Mouse (Mus musculus): ENCODE measurements around the gene Ednra. TPM values are rescaled to one million over a fixed set of nuclear protein-coding genes. Genes with fewer than 3 reads are reported as not detected.
A peak's percentile ranks its signal among the peaks of the same experiment; 100 is the strongest.

The Ednra gene
- 10 to 100 TPM; 22.5 to 31.6 (median 27.9) TPM for total RNA-seq (2022)

DNA sequence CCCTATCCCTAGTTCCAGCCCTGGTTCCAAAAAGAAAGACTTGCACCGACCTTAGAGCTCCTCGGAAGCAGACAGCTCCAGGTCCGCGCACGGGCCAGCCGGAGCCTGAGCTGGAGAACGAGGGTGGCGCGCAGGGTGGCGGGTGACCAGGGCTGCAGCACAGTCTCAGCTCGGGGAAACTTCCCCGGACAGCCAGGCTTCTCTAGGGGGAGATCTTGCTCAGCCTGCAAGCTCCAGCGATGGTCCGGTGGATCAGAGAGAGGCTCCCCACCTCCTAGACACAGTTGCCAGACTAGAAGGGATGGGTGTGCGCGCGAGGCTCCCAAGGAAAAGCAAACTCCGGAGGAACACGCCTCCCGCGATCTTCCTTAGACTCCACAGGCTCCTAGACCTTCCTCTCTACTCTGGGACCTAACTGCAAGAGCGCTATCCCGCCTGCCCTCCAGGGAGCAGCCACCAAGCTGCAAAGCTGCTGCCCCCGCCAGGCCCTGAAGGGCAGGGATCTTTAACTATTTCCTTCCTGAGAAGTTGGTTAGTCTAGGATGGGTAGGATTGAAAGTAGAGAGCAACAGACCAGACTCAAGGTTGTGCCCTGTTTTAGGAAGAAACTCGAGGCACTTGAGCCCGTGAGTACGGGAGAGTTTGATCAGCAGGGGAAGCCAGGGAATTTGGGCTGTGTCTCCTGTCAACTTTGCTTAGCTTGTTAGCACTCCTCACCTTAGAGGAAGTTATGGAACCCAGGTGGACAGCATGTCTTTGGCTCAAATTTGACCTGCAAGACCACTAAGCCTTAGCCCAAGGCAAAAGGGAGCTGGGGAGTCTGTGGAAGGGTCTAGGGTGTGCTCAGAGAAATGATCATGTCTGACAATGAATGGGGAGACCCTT, at the start of gene Ednra:
TSS of gene Ednra (minus strand) at position 419 of the 885 bp plus-strand sequence.
- peak; percentile 62 for DNase-seq

GRCm38 (mm10) chr8:77773831-77774230, 49.6 kb upstream of the Ednra start:
- no peak for DNase-seq

DNA sequence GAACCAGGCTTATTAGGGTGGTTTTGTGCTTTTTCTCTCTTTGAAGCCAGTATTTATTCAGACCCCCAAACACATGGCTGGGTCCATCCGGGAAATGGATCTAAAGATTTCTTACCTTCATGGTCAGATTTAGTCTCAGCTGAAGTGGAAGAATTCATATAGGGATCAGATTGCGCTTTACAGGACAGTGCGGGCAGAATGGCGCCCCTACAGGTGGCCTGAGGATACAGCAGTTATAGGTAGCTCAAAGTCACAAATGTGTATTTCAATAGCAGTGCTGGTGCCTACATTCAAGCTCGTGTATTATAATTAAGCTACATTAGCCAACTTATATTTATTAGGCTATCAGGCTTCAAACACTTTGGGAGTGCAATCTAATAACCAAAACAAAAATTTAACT, 49.0 kb upstream of the Ednra start:
- DNase-seq = no peak

GRCm38 (mm10) chr8:77772210-77772886, 48.1 kb upstream of the Ednra start:
- no peak for DNase-seq

GRCm38 (mm10) chr8:77770966-77771365, 46.7 kb upstream of the Ednra start:
- DNase-seq = no peak

- peak; percentile 56 for DNase-seq
Observed at GRCm38 (mm10) chr8:77768916-77769315, 44.7 kb upstream of the Ednra start.

GRCm38 (mm10) chr8:77764253-77764652, 40.0 kb upstream of the Ednra start:
- no peak for DNase-seq

- no peak for DNase-seq
Observed at GRCm38 (mm10) chr8:77762967-77763366, 38.7 kb upstream of the Ednra start.

GRCm38 (mm10) chr8:77755441-77755840, 31.2 kb upstream of the Ednra start:
- no peak for DNase-seq

DNA sequence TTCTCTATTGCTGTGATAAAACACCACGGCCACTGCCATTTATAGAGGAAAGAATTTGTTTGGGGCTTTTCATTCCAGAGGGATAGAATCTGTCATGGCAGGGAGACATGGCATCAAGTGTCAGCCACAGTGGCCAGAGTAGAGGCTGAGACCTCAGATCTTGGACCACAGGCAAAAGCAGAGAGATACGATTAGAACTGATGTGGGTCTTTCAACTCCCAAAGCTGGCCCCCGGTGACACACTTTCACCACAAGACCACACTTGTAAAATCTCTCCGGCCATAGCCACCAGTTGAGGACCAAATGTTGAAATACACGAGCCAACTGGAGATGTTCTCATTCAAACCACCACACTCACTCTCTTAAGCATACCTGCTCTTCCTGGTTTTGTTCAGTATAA, 29.5 kb upstream of the Ednra start:
- DNase-seq = no peak

DNA sequence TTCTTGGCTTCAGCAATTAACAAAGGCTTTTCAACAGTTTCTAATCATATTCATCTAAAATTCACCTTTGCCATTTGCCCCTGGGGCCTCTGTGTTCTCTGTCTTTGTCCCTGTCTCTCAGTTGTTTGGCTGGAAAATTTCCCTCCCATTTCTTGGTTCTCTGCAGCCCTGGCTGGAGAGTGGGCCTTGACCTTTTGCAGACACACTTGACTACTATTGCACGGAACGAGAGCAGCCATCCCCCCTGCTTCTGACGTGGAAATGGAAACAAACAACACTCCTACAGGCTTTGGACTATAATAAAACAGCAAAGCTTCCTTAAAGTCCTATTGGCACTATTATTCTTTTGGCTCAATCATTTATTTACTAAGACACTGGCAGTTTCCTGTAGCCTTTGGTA, 27.8 kb upstream of the Ednra start:
- peak; percentile 40 for DNase-seq

GRCm38 (mm10) chr8:77750407-77750806, 26.1 kb upstream of the Ednra start:
- DNase-seq = no peak

DNA sequence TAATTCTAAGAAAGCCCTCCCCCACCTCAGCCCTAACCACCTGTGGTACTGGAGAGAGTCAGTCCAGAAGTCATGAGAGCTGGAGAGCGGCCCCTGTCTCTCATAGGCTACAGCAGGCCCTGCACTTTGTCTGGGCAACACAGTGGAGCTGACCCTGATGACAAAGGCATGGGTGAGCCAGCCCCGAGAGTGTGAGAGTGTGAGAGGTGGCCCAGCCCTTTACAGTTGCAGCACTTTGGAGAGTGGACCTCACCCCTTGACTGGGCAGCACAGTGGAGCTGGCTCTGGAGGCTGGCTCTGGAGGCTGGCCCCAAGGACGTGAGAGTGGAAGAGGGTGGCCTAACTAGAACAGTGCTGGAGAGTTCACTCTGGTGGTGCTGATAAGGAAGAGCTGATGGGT, 20.2 kb upstream of the Ednra start:
- no peak for DNase-seq

DNA sequence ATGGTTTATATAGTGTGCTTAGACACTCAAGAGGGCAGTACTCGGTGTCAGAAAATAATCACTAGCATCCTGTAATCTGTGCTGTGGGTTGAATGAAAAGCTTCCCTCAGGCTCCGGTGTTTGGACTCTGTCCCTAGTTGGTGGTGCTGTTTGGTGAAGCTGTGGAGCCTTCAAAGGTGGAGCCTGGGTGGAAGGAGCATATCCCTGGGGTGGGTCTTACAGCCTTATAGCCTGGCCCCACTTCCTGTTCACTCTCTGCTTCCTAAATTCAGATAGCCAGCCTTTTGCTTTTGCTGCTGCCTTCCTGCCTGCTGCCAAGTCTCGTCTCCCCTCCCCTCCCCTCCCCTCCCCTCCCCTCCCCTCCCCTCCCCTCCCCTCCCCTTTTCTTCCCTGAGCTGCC, 18.1 kb upstream of the Ednra start:
- DNase-seq = no peak

DNA sequence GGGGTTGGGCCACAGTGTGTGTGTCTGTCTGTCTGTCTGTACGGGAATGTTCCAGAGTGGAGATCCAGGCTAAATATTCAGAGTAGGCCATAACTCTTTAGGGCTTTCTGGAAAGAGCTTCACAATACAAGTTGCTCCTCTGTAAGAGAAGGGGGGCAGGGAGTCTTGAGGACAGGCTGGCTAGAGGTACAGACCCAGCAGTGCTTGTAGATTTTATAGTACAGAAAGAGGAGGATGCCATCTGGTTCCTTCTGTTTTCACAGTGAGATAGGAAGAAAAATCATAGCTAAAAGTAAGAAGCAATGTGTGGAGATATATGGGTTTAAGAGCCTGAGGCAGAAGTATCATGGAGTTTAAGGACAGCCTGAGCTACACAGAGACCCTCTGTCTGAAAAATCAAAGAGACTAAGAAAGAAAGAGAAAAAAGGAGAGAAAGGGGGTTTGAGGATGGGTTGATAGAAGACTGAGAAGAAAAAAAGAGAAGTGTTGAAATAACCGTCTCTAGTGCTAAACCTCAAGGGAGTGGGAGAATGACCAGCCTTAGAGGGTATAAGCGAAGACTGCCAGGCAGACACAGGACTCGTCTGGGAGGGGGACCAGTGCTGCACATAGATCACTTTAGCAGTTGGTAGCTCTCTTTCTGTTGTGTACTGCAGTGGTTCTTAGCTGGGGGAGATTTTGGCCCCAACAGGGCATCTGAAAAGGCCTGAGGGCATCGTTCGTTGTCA, 16.9 kb upstream of the Ednra start:
- no peak for DNase-seq

GRCm38 (mm10) chr8:77738419-77738818, 14.2 kb upstream of the Ednra start:
- no peak for DNase-seq

- no peak for DNase-seq
Observed at GRCm38 (mm10) chr8:77737327-77737726, 13.1 kb upstream of the Ednra start.

DNA sequence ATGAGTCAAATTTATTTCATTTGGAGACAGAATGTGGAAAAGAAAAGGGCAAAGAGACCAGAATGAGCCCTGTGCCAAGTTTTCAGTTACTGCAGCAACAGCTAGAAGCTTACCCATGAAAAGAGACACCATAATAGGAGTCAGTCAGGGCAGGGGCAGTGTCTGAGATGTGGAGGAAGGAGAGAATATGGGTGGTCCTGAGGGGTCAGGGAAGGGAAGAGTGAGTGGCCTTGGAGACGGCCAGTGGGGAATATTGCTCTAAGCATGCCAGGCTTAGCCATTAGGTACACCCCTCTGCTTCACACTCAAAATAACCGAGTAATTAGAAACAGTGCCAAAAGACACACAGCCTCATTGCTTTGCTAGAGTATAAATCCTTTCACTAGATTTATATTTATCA, 9.5 kb upstream of the Ednra start:
- no peak for DNase-seq

DNA sequence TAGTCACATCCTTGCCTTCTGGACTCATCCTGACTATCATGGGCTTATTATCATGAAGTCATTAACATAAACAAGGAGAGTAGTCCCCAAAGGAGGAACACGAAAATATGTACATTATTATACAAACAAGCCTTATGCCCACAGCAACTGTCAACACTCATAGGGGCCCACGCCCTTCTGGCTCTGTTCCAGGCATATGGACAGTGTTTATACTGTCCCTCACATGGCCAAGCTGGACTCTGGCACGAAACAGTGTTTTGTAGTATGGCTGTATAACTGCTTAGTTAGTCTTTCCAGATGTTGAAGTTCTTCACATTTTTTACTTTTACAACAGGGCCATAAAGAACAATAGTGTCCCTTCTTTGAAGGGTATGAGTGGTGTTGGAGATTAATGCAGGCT, 8.7 kb upstream of the Ednra start:
- DNase-seq = no peak

DNA sequence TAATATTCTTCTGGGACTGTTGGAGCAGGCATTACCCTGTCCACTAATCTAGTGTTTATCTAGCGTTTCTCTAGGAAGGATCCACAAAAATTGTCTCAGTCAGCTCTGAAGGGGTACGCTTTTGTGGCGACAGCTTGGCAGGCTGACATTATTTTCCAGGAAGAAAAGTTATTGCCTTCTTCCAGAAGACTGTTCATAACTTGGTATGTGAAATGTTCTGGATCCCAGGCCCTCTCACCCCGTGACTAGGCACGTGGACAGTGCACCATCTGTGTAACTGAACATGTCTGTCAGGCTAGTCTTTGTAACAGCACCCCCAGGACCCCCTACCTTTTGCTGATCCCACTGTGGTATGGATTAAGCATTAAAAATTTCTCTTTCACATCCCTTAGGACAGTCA, 1.1 kb upstream of the Ednra start:
- DNase-seq = no peak

GRCm38 (mm10) chr8:77723534-77724045, 674 bp downstream of the Ednra start:
- peak; percentile 50 for DNase-seq

GRCm38 (mm10) chr8:77723018-77723417, 1.2 kb downstream of the Ednra start:
- no peak for DNase-seq

DNA sequence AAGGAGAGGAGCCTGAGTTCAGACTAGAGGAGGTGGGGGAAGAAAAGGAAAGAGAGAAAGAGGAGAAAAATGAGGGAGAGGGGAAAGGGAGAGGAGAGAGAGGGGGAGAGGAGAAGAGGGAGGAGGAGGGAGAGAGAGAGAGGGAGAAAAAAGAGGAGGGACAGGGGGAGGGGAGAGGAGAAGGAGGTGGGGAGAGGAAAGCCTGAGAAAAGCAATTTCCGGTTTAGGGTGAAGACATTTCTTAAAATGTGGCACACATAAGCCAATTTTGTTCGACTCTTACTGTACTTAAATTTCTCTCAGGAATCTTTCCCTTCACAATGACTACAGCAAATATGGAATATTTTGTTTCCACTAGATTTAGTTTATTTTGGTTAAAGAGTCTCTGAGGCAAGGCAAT, 5.3 kb downstream of the Ednra start:
- DNase-seq = no peak

Data from adrenal gland, adult 8-10 months (tissue).